Mouse (Mus musculus) stomach, postnatal 0 days (tissue): Measurements from ENCODE around the gene Fastkd5. TPM values are rescaled to one million over a fixed set of nuclear protein-coding genes. Genes with fewer than 3 reads are reported as not detected.
A peak's percentile ranks its signal among the peaks of the same experiment; 100 is the strongest.

Experiments used
- ATAC-seq: fragments of 200-750 bp; cut with Nextera tagmentation; 2 replicates; pipeline ENCODE4 v1.8.0; 2017; ENCODE audit not compliant: low FRiP score, low TSS enrichment
- DNase-seq: peaks from one replicate; pipeline ENCODE4 v3.0.0-alpha.2; 2016; ENCODE audit warnings: low spot score
- H3K27ac ChIP-seq: fragments of 300-500 bp; sonication (generic); replicated peaks from 2 replicates; pipeline ENCODE4 v1.5.1; 2014; ENCODE audit warnings: mild to moderate bottlenecking, control low read depth
- H3K27me3 ChIP-seq: fragments of 300-500 bp; sonication (generic); 2 replicates; pipeline ENCODE4 v1.6.1; 2014; ENCODE audit warnings: low read length; ENCODE audit not compliant: control insufficient read depth, insufficient read depth
- H3K36me3 ChIP-seq: fragments of 300-500 bp; sonication (generic); 2 replicates; pipeline ENCODE4 v1.6.1; 2014; ENCODE audit warnings: low read length, mixed read lengths; ENCODE audit not compliant: control insufficient read depth, insufficient read depth
- H3K4me1 ChIP-seq: fragments of 300-500 bp; sonication (generic); replicated peaks from 2 replicates; pipeline ENCODE4 v1.6.1; 2014; ENCODE audit warnings: antibody characterized with exemption; ENCODE audit not compliant: control insufficient read depth, insufficient read depth
- H3K4me2 ChIP-seq: fragments of 300-500 bp; sonication (generic); replicated peaks from 2 replicates; pipeline ENCODE4 v1.6.1; 2014; ENCODE audit warnings: low read depth, mild to moderate bottlenecking, control low read depth, moderate library complexity
- H3K4me3 ChIP-seq: fragments of 300-500 bp; sonication (generic); 2 replicates; pipeline ENCODE4 v1.5.1; 2014; ENCODE audit warnings: low read depth, low read length, control low read depth
- H3K9ac ChIP-seq: fragments of 300-500 bp; sonication (generic); 2 replicates; pipeline ENCODE4 v1.6.1; 2014; ENCODE audit warnings: mild to moderate bottlenecking, low read length, control low read depth, mixed read lengths
- H3K9me3 ChIP-seq: fragments of 300-500 bp; sonication (generic); 2 replicates; pipeline ENCODE4 v1.6.1; 2016; ENCODE audit warnings: low read length; ENCODE audit not compliant: control insufficient read depth
- CTCF ChIP-seq: IDR thresholded peaks from 2 replicates; pipeline ENCODE4 v1.5.1; 2016; ENCODE audit warnings: antibody characterized with exemption, low read depth, mild to moderate bottlenecking, moderate library complexity
- EP300 ChIP-seq: optimal IDR thresholded peaks from 2 replicates; pipeline ENCODE3; 2016; ENCODE audit warnings: antibody characterized with exemption
- WGBS: fragments of 180-500 bp; shearing (Covaris S2); extraction: QIAGEN DNeasy Blood & Tissue Kit; methylation state at CpG from one replicate; pipeline ENCODE4 v1.1.7; 2014; 5-methylcytosine and 5-hydroxymethylcytosine counted together
- polyA plus RNA-seq: library from polyadenylated mRNA; unstranded; fragments of >200 nt; fragmentation: Nextera tagmentation; extraction: Ambion mirVana; gene quantifications from 2 replicates; pipeline ENCODE4 v1.2.1, GENCODE M21; 2015

Fastkd5 gene
- polyA plus RNA-seq, 1 experiment from 2014 or later, result 6.7 TPM

- Histone ChIP-seq H3K36me3 (no peaks in the 10 kb centered on the region; the same call in 1 of the 2 replicates), H3K4me1 (no peaks in the 10 kb centered on the region), H3K4me2 (no peak overlapping the region), H3K9ac (no peak overlapping the region), H3K9me3 (no peaks in the 10 kb centered on the region), H3K4me3 (no peak overlapping the region), H3K27me3 (no peaks in the 10 kb centered on the region), H3K27ac (no peak overlapping the region)
- no peak for ATAC-seq
- DNase-seq, result no peak
- TF ChIP-seq CTCF (no peak), EP300 (no peak)
Measured at GRCm38 (mm10) chr2:130569926-130570325, 59.9 kb downstream of the Fastkd5 start.

- TF ChIP-seq EP300, result no peak
- no peak for TF ChIP-seq CTCF
- H3K27me3 ChIP-seq, result no peaks in the 10 kb centered on the region
- no peak overlapping the region for H3K9ac ChIP-seq
- no peaks in the 10 kb centered on the region; the same call in 1 of the 2 replicates for H3K36me3 ChIP-seq
- H3K27ac ChIP-seq, result no peak overlapping the region
- no peak overlapping the region for H3K4me2 ChIP-seq
- ATAC-seq (no peak), DNase-seq (no peak)
- H3K4me1 ChIP-seq, result no peaks in the 10 kb centered on the region
- WGBS, result 54% methylated on average over 4 of the region's 4 CpGs
- H3K4me3 ChIP-seq, result no peak overlapping the region
- H3K9me3 ChIP-seq, result no peaks in the 10 kb centered on the region
Measured at GRCm38 (mm10) chr2:130568921-130569320, 60.9 kb downstream of the Fastkd5 start.

DNA sequence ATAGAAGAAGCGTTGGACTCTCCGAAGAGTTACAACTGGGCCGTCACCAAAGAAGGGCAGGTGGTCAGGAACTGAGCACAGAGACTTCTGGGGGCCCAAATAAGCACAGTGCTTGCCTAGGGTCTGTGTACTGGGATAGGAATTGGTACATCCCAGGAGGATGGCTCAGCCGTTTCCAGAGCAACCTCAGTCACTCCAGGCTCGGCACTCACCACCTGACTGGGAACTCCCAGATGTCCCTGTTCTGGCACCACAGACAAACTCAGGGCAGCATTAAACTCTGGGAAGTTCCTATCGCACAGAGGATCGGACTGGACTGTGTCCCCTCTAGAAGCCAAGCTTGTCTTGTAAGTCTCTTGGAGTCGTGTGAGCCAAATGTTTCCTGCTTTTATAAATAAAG lies 64.8 kb downstream of the Fastkd5 start:
- Histone ChIP-seq H3K27me3 (no peaks in the 10 kb centered on the region), H3K9ac (no peak overlapping the region), H3K9me3 (no peaks in the 10 kb centered on the region), H3K4me1 (no peaks in the 10 kb centered on the region), H3K27ac (no peak overlapping the region), H3K4me2 (peak overlapping the region; percentile 88; the same call in 1 of the 2 replicates), H3K36me3 (peaks cover under 1% of the 10 kb centered on the region; the same call in 1 of the 2 replicates), H3K4me3 (no peak overlapping the region)
- TF ChIP-seq EP300 (no peak), CTCF (no peak)
- ATAC-seq (no peak), DNase-seq (no peak)
- WGBS, result 82% methylated on average over 8 of the region's 8 CpGs

DNA sequence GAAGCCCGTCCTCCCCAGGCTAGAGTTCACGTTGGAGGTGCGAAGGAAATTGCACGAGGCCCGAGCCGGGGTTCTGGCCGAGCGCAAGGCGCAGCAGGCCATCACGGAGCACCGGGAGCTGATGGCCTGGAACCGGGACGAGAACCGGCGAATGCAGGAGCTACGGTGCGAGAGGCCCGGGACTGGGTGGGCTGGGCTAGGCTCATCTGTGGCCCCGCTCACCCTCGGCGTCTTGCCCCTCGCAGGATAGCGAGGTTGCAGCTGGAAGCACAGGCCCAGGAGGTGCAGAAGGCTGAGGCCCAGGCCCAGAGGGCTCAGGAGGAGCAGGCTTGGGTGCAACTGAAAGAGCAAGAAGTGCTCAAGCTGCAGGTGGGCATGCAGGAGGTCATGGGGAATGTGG lies 65.8 kb downstream of the Fastkd5 start:
- Histone ChIP-seq H3K4me2 (peak overlapping the region; percentile 88), H3K4me3 (peak overlapping the region; percentile 88), H3K27me3 (no peaks in the 10 kb centered on the region), H3K9ac (peak overlapping the region; percentile 84), H3K4me1 (no peaks in the 10 kb centered on the region), H3K36me3 (peaks cover 3% of the 10 kb centered on the region; the same call in 1 of the 2 replicates), H3K9me3 (no peaks in the 10 kb centered on the region), H3K27ac (peak overlapping the region; percentile 49; the same call in 1 of the 2 replicates)
- under 1% methylated on average over 23 of the region's 23 CpGs for WGBS
- ATAC-seq (peak; percentile 30), DNase-seq (no peak)
- TF ChIP-seq CTCF (no peak), EP300 (no peak)

Other genes with a start within 250 kb of the Fastkd5 start
- 14.6 and 19.1 TPM in 2 replicates for gene Cpxm1, start 232.5 kb downstream of the Fastkd5 start, polyA plus RNA-seq
- not detected in 2 replicates for gene Gm28372, start 224.8 kb downstream of the Fastkd5 start, polyA plus RNA-seq
- not detected in 2 replicates for gene 1700020A23Rik, start 224.8 kb downstream of the Fastkd5 start, polyA plus RNA-seq
- not detected in 2 replicates for gene Tmem239, start 223.5 kb downstream of the Fastkd5 start, polyA plus RNA-seq
- 37.0 and 38.9 TPM in 2 replicates for gene Vps16, start 205.7 kb downstream of the Fastkd5 start, polyA plus RNA-seq
- 4.4 and 4.9 TPM in 2 replicates for gene Pced1a, start 205.3 kb downstream of the Fastkd5 start, polyA plus RNA-seq
- gene Ptpra, start 179.7 kb downstream of the Fastkd5 start, polyA plus RNA-seq, result 45.1 and 45.7 TPM in 2 replicates
- gene Mrps26, start 66.3 kb downstream of the Fastkd5 start, polyA plus RNA-seq, result 74.6 and 76.3 TPM in 2 replicates
- gene Oxt, start 53.9 kb downstream of the Fastkd5 start, polyA plus RNA-seq, result not detected in 2 replicates
- 0.23 and 0.36 TPM in 2 replicates for gene Avp, start 47.5 kb downstream of the Fastkd5 start, polyA plus RNA-seq
- 3.8 and 4.1 TPM in 2 replicates for gene Ubox5, start within 50 bp of the Fastkd5 start, polyA plus RNA-seq
- gene Lzts3, start 12.8 kb upstream of the Fastkd5 start, polyA plus RNA-seq, result 2.9 and 3.1 TPM in 2 replicates
- 84.3 and 85.0 TPM in 2 replicates for gene Ddrgk1, start 34.6 kb upstream of the Fastkd5 start, polyA plus RNA-seq
- gene Itpa, start 37.6 kb upstream of the Fastkd5 start, polyA plus RNA-seq, result 56.2 and 58.6 TPM in 2 replicates
- 0.27 and 0.29 TPM in 2 replicates for gene Slc4a11, start 67.5 kb upstream of the Fastkd5 start, polyA plus RNA-seq